Comparison of ENCODE assay signal across 12 mouse cellular contexts in the genomic region with DNA sequence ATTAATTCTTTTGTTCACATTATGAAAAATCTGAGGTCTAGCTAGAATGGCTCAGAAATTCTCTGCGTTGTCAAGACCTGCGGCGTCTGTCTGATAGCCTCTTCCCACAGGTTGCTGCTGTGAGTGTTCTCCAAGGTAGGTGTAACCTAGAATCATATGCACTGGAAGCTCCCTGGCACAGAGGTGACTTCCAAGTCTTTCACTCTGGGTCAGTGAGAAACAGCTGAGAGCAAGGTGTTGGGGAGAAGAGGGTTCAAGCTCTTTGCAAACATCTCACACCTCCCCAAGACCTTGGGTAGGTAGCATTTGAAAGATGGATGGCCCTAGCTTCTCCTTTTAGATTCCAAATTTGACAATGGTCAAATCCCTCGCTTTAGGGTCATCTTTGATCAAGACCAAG.
"Had no signal": no experiment of that assay in that cellular context is flagged by ENCODE, and none has a peak within 500 bp of the region (broad histone marks: within the 10 kb centered on the region; RNA-seq: fewer than 3 reads in every experiment).

No protein-coding gene starts in this region.

- H3K4me2 ChIP-seq: limb, embryonic 13.5 days; midbrain, embryonic 12.5 days; neural tube, embryonic 13.5 days had no signal

- H3K27me3 ChIP-seq: midbrain, embryonic 12.5 days had no signal

- H3K9ac ChIP-seq: limb, embryonic 13.5 days; liver, embryonic 14.5 days; midbrain, embryonic 12.5 days; neural tube, embryonic 13.5 days had no signal

- H3K27ac ChIP-seq: limb, embryonic 13.5 days; liver, embryonic 14.5 days; midbrain, embryonic 12.5 days; neural tube, embryonic 13.5 days had no signal

- ATAC-seq: midbrain, embryonic 16.5 days had no signal

- H3K4me3 ChIP-seq: limb, embryonic 13.5 days; midbrain, embryonic 12.5 days; neural tube, embryonic 13.5 days had no signal

- H3K9me3 ChIP-seq: limb, embryonic 13.5 days; midbrain, embryonic 12.5 days; neural tube, embryonic 13.5 days had no signal

- H3K36me3 ChIP-seq: limb, embryonic 13.5 days; midbrain, embryonic 12.5 days; neural tube, embryonic 13.5 days had no signal

- DNase-seq: layer of hippocampus, postnatal 36 days; lung, adult 18-20 months; retina, postnatal 1 day; right cerebral cortex, postnatal 4 days; spleen, adult 18-20 months; thymus, adult 18-20 months; thymus, postnatal 14 days had no signal
